Mouse (Mus musculus): Measurements from ENCODE around the gene Sec24a. TPM values are rescaled to one million over a fixed set of nuclear protein-coding genes. Genes with fewer than 3 reads are reported as not detected.
"Not testable (repeated sequence)": the region's sequence is repeated elsewhere in the genome, so short reads cannot be mapped to it uniquely, and the experiment has no call there.

The Sec24a gene
- total RNA-seq (2021): 10 to 100 TPM; 16.3 to 16.7 TPM

- intact Hi-C loops (cut with DNase I): no loop called here
- peak; percentile 62 for DNase-seq (ENCODE audit: low spot score)
Observed at GRCm38 (mm10) chr11:51763213-51763907, at the start of gene Sec24a, which contains the start of gene Sar1b. TSS of gene Sec24a (minus strand) at chr11:51763634. TSS of gene Sar1b (plus strand) at chr11:51763687.

GRCm38 (mm10) chr11:51812022-51812546 lies 48.6 kb upstream of the Sec24a start:
- intact Hi-C loops (cut with DNase I): no loop called here

GRCm38 (mm10) chr11:51811230-51811629 lies 47.8 kb upstream of the Sec24a start:
- no peak for DNase-seq (ENCODE audit: low spot score)

More at GRCm38 (mm10) chr11:51812022-51812546, 48.6 kb upstream of the Sec24a start:
- no peak for DNase-seq (ENCODE audit: low spot score)

GRCm38 (mm10) chr11:51809632-51810224 lies 46.3 kb upstream of the Sec24a start:
- intact Hi-C loops (cut with DNase I): no loop called here
- DNase-seq (ENCODE audit: low spot score): no peak

More at GRCm38 (mm10) chr11:51811230-51811629, 47.8 kb upstream of the Sec24a start:
- intact Hi-C loops (cut with DNase I): no loop called here

- DNase-seq (ENCODE audit: low spot score): no peak
- intact Hi-C loops (cut with DNase I): no loop called here
Observed at GRCm38 (mm10) chr11:51807108-51807879, 43.9 kb upstream of the Sec24a start.

GRCm38 (mm10) chr11:51805221-51805981 lies 42.0 kb upstream of the Sec24a start:
- peak; percentile 31 for DNase-seq (ENCODE audit: low spot score)
- intact Hi-C loops (cut with DNase I): no loop called here

GRCm38 (mm10) chr11:51800634-51801325 lies 37.3 kb upstream of the Sec24a start:
- intact Hi-C loops (cut with DNase I): no loop called here
- DNase-seq (ENCODE audit: low spot score): no peak

GRCm38 (mm10) chr11:51796272-51796671 lies 32.8 kb upstream of the Sec24a start:
- no peak for DNase-seq (ENCODE audit: low spot score)
- intact Hi-C loops (cut with DNase I): no loop called here

GRCm38 (mm10) chr11:51790662-51791061 lies 27.2 kb upstream of the Sec24a start:
- DNase-seq (ENCODE audit: low spot score): no peak
- intact Hi-C loops (cut with DNase I): no loop called here

- intact Hi-C loops (cut with DNase I); DNase-seq (ENCODE audit: low spot score): not testable (repeated sequence)
Observed at GRCm38 (mm10) chr11:51789735-51790134, 26.3 kb upstream of the Sec24a start.

- DNase-seq (ENCODE audit: low spot score): no peak
- intact Hi-C loops (cut with DNase I): no loop called here
Observed at GRCm38 (mm10) chr11:51785926-51786325, 22.5 kb upstream of the Sec24a start.

GRCm38 (mm10) chr11:51782721-51783120 lies 19.3 kb upstream of the Sec24a start:
- DNase-seq (ENCODE audit: low spot score): no peak
- intact Hi-C loops (cut with DNase I): no loop called here

- DNase-seq (ENCODE audit: low spot score): no peak
- intact Hi-C loops (cut with DNase I): no loop called here
Observed at GRCm38 (mm10) chr11:51780773-51781267, 17.4 kb upstream of the Sec24a start.

GRCm38 (mm10) chr11:51777478-51777877 lies 14.0 kb upstream of the Sec24a start:
- intact Hi-C loops (cut with DNase I): no loop called here
- DNase-seq (ENCODE audit: low spot score): no peak

- no peak for DNase-seq (ENCODE audit: low spot score)
- intact Hi-C loops (cut with DNase I): no loop called here
Observed at GRCm38 (mm10) chr11:51775507-51775906, 12.1 kb upstream of the Sec24a start.

GRCm38 (mm10) chr11:51768296-51768695 lies 4.9 kb upstream of the Sec24a start:
- intact Hi-C loops (cut with DNase I): no loop called here
- no peak for DNase-seq (ENCODE audit: low spot score)

GRCm38 (mm10) chr11:51767579-51768220 lies 4.3 kb upstream of the Sec24a start:
- intact Hi-C loops (cut with DNase I): no loop called here
- no peak for DNase-seq (ENCODE audit: low spot score)

- no peak for DNase-seq (ENCODE audit: low spot score)
- intact Hi-C loops (cut with DNase I): no loop called here
Observed at GRCm38 (mm10) chr11:51764816-51765215, 1.4 kb upstream of the Sec24a start.

- intact Hi-C loops (cut with DNase I): no loop called here
- no peak for DNase-seq (ENCODE audit: low spot score)
Observed at GRCm38 (mm10) chr11:51763955-51764354, 521 bp upstream of the Sec24a start.

Measured in heart, postnatal 25 days (tissue).